Mouse (Mus musculus) B cell, adult (primary cell): ENCODE measurements around the gene Xpot. TPM values are rescaled to one million over a fixed set of nuclear protein-coding genes. Genes with fewer than 3 reads are reported as not detected.

ENCODE experiments used
- total RNA-seq: library from RNA; stranded (reverse); gene quantifications from 4 replicates; pipeline ENCODE4 v1.2.4, GENCODE M21; 2023; ENCODE audit not compliant: inconsistent age

Gene Xpot
- 34.1 to 40.7 TPM (median 36.8 TPM) in 4 replicates for total RNA-seq

DNA sequence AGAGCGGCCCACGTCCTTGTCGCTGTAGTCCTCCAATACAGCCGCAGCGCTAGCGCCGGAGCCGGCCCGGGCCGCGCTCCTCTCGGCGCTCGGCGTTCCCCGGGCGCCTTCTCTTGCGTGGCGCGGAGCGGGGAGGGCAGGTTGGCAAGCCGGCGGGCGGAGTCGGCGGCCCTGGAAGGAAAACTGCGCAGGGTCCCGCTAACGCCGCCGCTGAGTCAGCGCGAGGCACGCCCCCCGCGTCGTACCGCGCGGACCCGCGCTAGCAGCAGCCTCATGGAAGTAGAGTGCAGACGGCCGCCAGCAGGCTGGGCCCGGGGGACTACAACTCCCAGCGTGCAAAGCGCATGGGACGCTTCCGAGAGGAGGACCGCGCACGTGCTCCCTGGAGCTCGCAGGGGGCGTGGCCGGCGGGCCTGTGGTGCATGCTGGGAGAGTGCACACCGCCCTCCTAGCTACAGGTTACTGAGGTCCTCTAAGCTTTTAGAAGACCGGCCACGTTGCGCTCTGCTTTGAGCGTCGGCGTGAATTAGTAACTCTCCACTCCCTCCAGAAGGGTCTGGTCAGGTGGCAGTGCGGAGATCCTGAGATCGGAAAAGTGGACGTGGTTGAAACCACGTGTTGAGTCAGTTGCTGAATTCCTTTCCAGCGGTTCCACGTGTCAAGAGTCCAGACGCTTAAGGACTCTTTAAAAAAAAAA, at the start of gene Xpot:
Gene Xpot, minus strand, starts transcription at position 147 of the 697 bp plus-strand sequence.

GRCm38 (mm10) chr10:121641272-121642053, 15.3 kb upstream of the Xpot start, which contains the start of gene D930020B18Rik:
TSS of gene D930020B18Rik (plus strand) at chr10:121641588.

GRCm38 (mm10) chr10:121586675-121587370, 39.3 kb downstream of the Xpot start, which contains the start of gene Tbk1:
TSS of gene Tbk1 (minus strand) at chr10:121586787.

Other genes with a start within 250 kb of the Xpot start
- gene Rassf3, start 150.0 kb downstream of the Xpot start, total RNA-seq = 69.4 to 79.1 TPM (median 75.4 TPM) in 4 replicates
- gene Tbk1, start 39.5 kb downstream of the Xpot start, total RNA-seq = 75.6 to 98.1 TPM (median 91.9 TPM) in 4 replicates
- not detected in 4 replicates for gene D930020B18Rik, start 15.3 kb upstream of the Xpot start, total RNA-seq
- 7.3 to 9.6 TPM (median 8.3 TPM) in 4 replicates for gene BC048403, start 113.6 kb upstream of the Xpot start, total RNA-seq